In the genomic region with DNA sequence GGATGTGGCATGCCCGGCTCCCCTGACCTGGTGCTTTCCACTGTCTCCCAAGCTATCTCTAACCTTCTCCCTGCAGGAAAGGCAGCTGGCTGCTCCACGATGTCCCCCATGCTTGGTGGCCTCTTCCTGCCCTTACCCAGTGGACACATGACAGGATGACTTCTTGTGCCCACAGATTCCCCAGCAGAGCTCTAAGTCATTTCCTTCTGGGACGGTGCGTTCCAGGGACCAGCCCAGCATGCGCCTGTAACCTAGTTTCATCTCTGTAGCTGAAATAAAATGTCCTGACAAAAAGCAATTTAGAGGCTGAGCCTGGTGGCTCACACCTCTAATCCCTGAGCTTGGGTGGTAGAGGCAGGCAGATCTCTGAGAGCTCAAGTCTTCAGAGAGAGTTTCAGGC, we compare ENCODE assay signal across 25 mouse cellular contexts. TPM values are rescaled to one million over a fixed set of nuclear protein-coding genes. Genes with fewer than 3 reads are reported as not detected.
A peak's percentile ranks its signal among the peaks of the same experiment; 100 is the strongest.
DNase-seq lines count a peak whose midpoint lies in the region; ATAC-seq lines count a peak whose summit lies in the region.
"Had no signal": no experiment of that assay in that cellular context is flagged by ENCODE, and none has a peak within 500 bp of the region (broad histone marks: within the 10 kb centered on the region; RNA-seq: fewer than 3 reads in every experiment).

No protein-coding gene starts in this region.

- H3K4me3 ChIP-seq in macrophage (ENCODE audit: inconsistent target) = no peak overlapping the region
- H3K4me3 ChIP-seq: embryonic facial prominence, embryonic 12.5 days; forebrain, embryonic 15.5 days; hindbrain, embryonic 12.5 days had no signal

- H3K36me3 ChIP-seq in macrophage (ENCODE audit: inconsistent target) = peaks cover 22% of the 10 kb centered on the region; the same call in 1 of the 2 replicates
- H3K36me3 ChIP-seq: embryonic facial prominence, embryonic 12.5 days; forebrain, embryonic 15.5 days; hindbrain, embryonic 12.5 days had no signal

- 29% methylated on average over 5 of the region's 5 CpGs for WGBS in macrophage (ENCODE audit: missing documents)

- peak; percentile 74; the same call in 1 of the 2 replicates for ATAC-seq in cerebellum, adult (ENCODE audit: insufficient number of reproducible peaks, low FRiP score, low TSS enrichment)
- ATAC-seq: forebrain, embryonic 15.5 days; hindbrain, embryonic 16.5 days; inflammation-experienced regulatory T-cells, adult 6 months; intestine, postnatal 0 days had no signal

- H3K79me2 ChIP-seq in macrophage (ENCODE audit: inconsistent target) = no peaks in the 10 kb centered on the region

- H3K27ac ChIP-seq in macrophage = peak overlapping the region; percentile 55
- H3K27ac ChIP-seq: embryonic facial prominence, embryonic 12.5 days; forebrain, embryonic 15.5 days; hindbrain, embryonic 12.5 days had no signal

- no peak for DNase-seq in cerebellum, adult 11 months
- peak; percentile 39 for DNase-seq in cerebellum, adult 9-10 months
- DNase-seq in cerebellum, postnatal 4 days (ENCODE audit: low spot score in 2 of 2) = no peak
- DNase-seq in 416B (ENCODE audit: low read depth) = peak; percentile 28
- no peak for DNase-seq in lung, postnatal 10 days
- DNase-seq: adrenal gland, postnatal 10 days; gastrocnemius, postnatal 36 days; heart, adult 11 months; heart, postnatal 10 days; heart, postnatal 4 days had no signal

RNA-seq across cellular contexts. Expression of a gene that starts 12.4 kb away (rescaled TPM):
- total RNA-seq in macrophage (2018; cell fraction: chromatin; rRNA removed) = 1 to 10 TPM in 2 of 26 experiments, under 1 TPM in 8, not detected in 16; 0.26 to 1.3 (median 0.80) TPM
- under 1 TPM in 18 of 26 experiments, not detected in 8; 0.04 to 0.61 (median 0.09) TPM for total RNA-seq in macrophage (2018; cell fraction: cytosol; rRNA removed)
- total RNA-seq in macrophage (2018; cell fraction: nucleus; rRNA removed) = 1 to 10 TPM in 3 of 26 experiments, under 1 TPM in 13, not detected in 10; 0.24 to 1.2 (median 0.50) TPM
- 0.06 TPM in 1 of 3 replicates, not detected in the others for polyA plus RNA-seq in macrophage (2018)
- total RNA-seq: gastrocnemius, adult 8-10 months had no signal
- polyA plus RNA-seq: C2C12; inflammation-experienced regulatory T-cells, adult 6 months had no signal

RNA-seq across cellular contexts. Expression of a gene that starts 19.5 kb away (rescaled TPM):
- total RNA-seq in macrophage (2018; cell fraction: chromatin; rRNA removed) = 10 to 100 TPM in 12 of 26 experiments, 1 to 10 TPM in 14; 2.1 to 31.4 (median 9.7) TPM
- total RNA-seq in macrophage (2018; cell fraction: cytosol; rRNA removed) = 10 to 100 TPM in 24 of 26 experiments, 1 to 10 TPM in 2; 7.8 to 45.0 (median 25.9) TPM
- 10 to 100 TPM in 23 of 26 experiments, 1 to 10 TPM in 3; 4.7 to 51.1 (median 21.1) TPM for total RNA-seq in macrophage (2018; cell fraction: nucleus; rRNA removed)
- 14.0 to 24.4 TPM (median 22.6 TPM) in 3 replicates for polyA plus RNA-seq in macrophage (2018)

RNA-seq across cellular contexts. Expression of a gene that starts 42.1 kb away (rescaled TPM):
- not detected for total RNA-seq in macrophage (2018; cell fraction: chromatin; rRNA removed)
- total RNA-seq in macrophage (2018; cell fraction: cytosol; rRNA removed) = not detected
- not detected for total RNA-seq in macrophage (2018; cell fraction: nucleus; rRNA removed)
- polyA plus RNA-seq in macrophage (2018) = not detected in 3 replicates
- total RNA-seq: adrenal gland, postnatal 10 days; adrenal gland, postnatal 4 days; gastrocnemius, adult 8-10 months; gastrocnemius, postnatal 36 days; heart, postnatal 10 days; heart, postnatal 4 days; MEL had no signal
- polyA plus RNA-seq: C2C12; cortical plate, adult 2 months; embryonic facial prominence, embryonic 12.5 days; forebrain, embryonic 11.5 days; forebrain, embryonic 15.5 days; heart, embryonic 14.5 days; hindbrain, embryonic 12.5 days; hindbrain, embryonic 16.5 days; inflammation-experienced regulatory T-cells, adult 6 months had no signal

Comparison
In these comparisons a context has a peak if more than half of its experiments do, and no peak if none do; other contexts are left out.
1. DNase-seq: peak in cerebellum, adult 9-10 months (single experiment) and 416B (single experiment); none in cerebellum, adult 11 months (single experiment), cerebellum, postnatal 4 days (0 of 2) and lung, postnatal 10 days (single experiment).